Mouse (Mus musculus): ENCODE data around the gene Adamtsl1. TPM values are rescaled to one million over a fixed set of nuclear protein-coding genes. Genes with fewer than 3 reads are reported as not detected.
A peak's percentile ranks its signal among the peaks of the same experiment; 100 is the strongest.

Adamtsl1 gene
- polyA plus RNA-seq (2014; fragmentation: Nextera tagmentation; extraction: Ambion mirVana) = 8.1 and 11.3 TPM in 2 replicates

GRCm38 (mm10) chr4:85513792-85514191 is at the start of gene Adamtsl1:
Adamtsl1 (plus strand) TSS chr4:85514172.
- DNase-seq (ENCODE audit: low spot score) (no peak), ATAC-seq (replicated peaks; ENCODE audit: low FRiP score) (no peak; the same call in 1 of the 2 replicates)
- Histone ChIP-seq H3K4me3 (ENCODE audit: low read depth, low read length) (peak within 1 kb of the TSS; percentile 46), H3K4me2 (ENCODE audit: low read depth, low read length, severe bottlenecking) (peak within 1 kb of the TSS; percentile 87), H3K27me3 (ENCODE audit: control insufficient read depth, insufficient read depth, low read length) (peaks cover 8% of the 10 kb centered on the region), H3K36me3 (ENCODE audit: control insufficient read depth, insufficient read depth, low read length) (no peaks in the 10 kb centered on the region), H3K27ac (ENCODE audit: low read depth, low read length) (no peak within 1 kb of the TSS), H3K4me1 (replicated peaks; ENCODE audit: control insufficient read depth, insufficient read depth, low read length) (peaks cover 5% of the 10 kb centered on the region; the same call in 1 of the 2 replicates), H3K9me3 (ENCODE audit: control insufficient read depth, low read length) (no peaks in the 10 kb centered on the region), H3K9ac (ENCODE audit: low read length) (peak within 1 kb of the TSS; percentile 51)
- 2% methylated on average over 9 of the region's 9 CpGs for WGBS

GRCm38 (mm10) chr4:85483586-85483985 is 30.4 kb upstream of the Adamtsl1 start:
- H3K9me3 ChIP-seq (ENCODE audit: control insufficient read depth, low read length) = no peaks in the 10 kb centered on the region
- H3K36me3 ChIP-seq (ENCODE audit: control insufficient read depth, insufficient read depth, low read length) = no peaks in the 10 kb centered on the region
- no peaks in the 10 kb centered on the region for H3K27me3 ChIP-seq (ENCODE audit: control insufficient read depth, insufficient read depth, low read length)
- H3K4me3 ChIP-seq (ENCODE audit: low read depth, low read length) = no peak overlapping the region
- no peak overlapping the region for H3K4me2 ChIP-seq (ENCODE audit: low read depth, low read length, severe bottlenecking)
- 95% methylated on average over 6 of the region's 6 CpGs for WGBS
- ATAC-seq (replicated peaks; ENCODE audit: low FRiP score) (no peak), DNase-seq (ENCODE audit: low spot score) (no peak)
- no peak overlapping the region for H3K9ac ChIP-seq (ENCODE audit: low read length)
- no peak overlapping the region for H3K27ac ChIP-seq (ENCODE audit: low read depth, low read length)
- no peaks in the 10 kb centered on the region for H3K4me1 ChIP-seq (replicated peaks; ENCODE audit: control insufficient read depth, insufficient read depth, low read length)

GRCm38 (mm10) chr4:85486316-85486946 is 27.5 kb upstream of the Adamtsl1 start:
- Histone ChIP-seq H3K4me3 (ENCODE audit: low read depth, low read length) (no peak overlapping the region), H3K9me3 (ENCODE audit: control insufficient read depth, low read length) (no peaks in the 10 kb centered on the region), H3K27ac (ENCODE audit: low read depth, low read length) (no peak overlapping the region), H3K27me3 (ENCODE audit: control insufficient read depth, insufficient read depth, low read length) (no peaks in the 10 kb centered on the region), H3K4me2 (ENCODE audit: low read depth, low read length, severe bottlenecking) (no peak overlapping the region), H3K36me3 (ENCODE audit: control insufficient read depth, insufficient read depth, low read length) (no peaks in the 10 kb centered on the region), H3K9ac (ENCODE audit: low read length) (no peak overlapping the region), H3K4me1 (replicated peaks; ENCODE audit: control insufficient read depth, insufficient read depth, low read length) (no peaks in the 10 kb centered on the region)
- WGBS = 77% methylated on average over 10 of the region's 10 CpGs
- ATAC-seq (replicated peaks; ENCODE audit: low FRiP score) (no peak), DNase-seq (ENCODE audit: low spot score) (no peak)

- no peaks in the 10 kb centered on the region for H3K36me3 ChIP-seq (ENCODE audit: control insufficient read depth, insufficient read depth, low read length)
- no peak overlapping the region for H3K9ac ChIP-seq (ENCODE audit: low read length)
- H3K4me2 ChIP-seq (ENCODE audit: low read depth, low read length, severe bottlenecking) = no peak overlapping the region
- 81% methylated on average over 3 of the region's 3 CpGs for WGBS
- no peak overlapping the region for H3K27ac ChIP-seq (ENCODE audit: low read depth, low read length)
- ATAC-seq (replicated peaks; ENCODE audit: low FRiP score) = no peak
- H3K4me3 ChIP-seq (ENCODE audit: low read depth, low read length) = no peak overlapping the region
- no peaks in the 10 kb centered on the region for H3K4me1 ChIP-seq (replicated peaks; ENCODE audit: control insufficient read depth, insufficient read depth, low read length)
- no peak for DNase-seq (ENCODE audit: low spot score)
- H3K9me3 ChIP-seq (ENCODE audit: control insufficient read depth, low read length) = no peaks in the 10 kb centered on the region
- H3K27me3 ChIP-seq (ENCODE audit: control insufficient read depth, insufficient read depth, low read length) = no peaks in the 10 kb centered on the region
Measured at GRCm38 (mm10) chr4:85505718-85506117, 8.3 kb upstream of the Adamtsl1 start.

- Histone ChIP-seq H3K27me3 (ENCODE audit: control insufficient read depth, insufficient read depth, low read length) (no peaks in the 10 kb centered on the region), H3K4me1 (replicated peaks; ENCODE audit: control insufficient read depth, insufficient read depth, low read length) (no peaks in the 10 kb centered on the region), H3K9ac (ENCODE audit: low read length) (no peak overlapping the region), H3K4me3 (ENCODE audit: low read depth, low read length) (no peak overlapping the region), H3K27ac (ENCODE audit: low read depth, low read length) (no peak overlapping the region), H3K36me3 (ENCODE audit: control insufficient read depth, insufficient read depth, low read length) (no peaks in the 10 kb centered on the region), H3K9me3 (ENCODE audit: control insufficient read depth, low read length) (no peaks in the 10 kb centered on the region), H3K4me2 (ENCODE audit: low read depth, low read length, severe bottlenecking) (no peak overlapping the region)
- ATAC-seq (replicated peaks; ENCODE audit: low FRiP score) (no peak), DNase-seq (ENCODE audit: low spot score) (no peak)
- WGBS = 70% methylated on average over 2 of the region's 2 CpGs
Measured at GRCm38 (mm10) chr4:85506976-85507375, 7.0 kb upstream of the Adamtsl1 start.

- no peaks in the 10 kb centered on the region for H3K4me1 ChIP-seq (replicated peaks; ENCODE audit: control insufficient read depth, insufficient read depth, low read length)
- DNase-seq (ENCODE audit: low spot score) (no peak), ATAC-seq (replicated peaks; ENCODE audit: low FRiP score) (no peak)
- no peak overlapping the region for H3K4me3 ChIP-seq (ENCODE audit: low read depth, low read length)
- 83% methylated on average over 5 of the region's 5 CpGs for WGBS
- H3K36me3 ChIP-seq (ENCODE audit: control insufficient read depth, insufficient read depth, low read length) = no peaks in the 10 kb centered on the region
- no peak overlapping the region for H3K9ac ChIP-seq (ENCODE audit: low read length)
- H3K27me3 ChIP-seq (ENCODE audit: control insufficient read depth, insufficient read depth, low read length) = 0 out of 2 replicates have a peak, but pooled peaks cover 2% of the 10 kb centered on the region
- no peak overlapping the region for H3K27ac ChIP-seq (ENCODE audit: low read depth, low read length)
- H3K4me2 ChIP-seq (ENCODE audit: low read depth, low read length, severe bottlenecking) = no peak overlapping the region
- no peaks in the 10 kb centered on the region for H3K9me3 ChIP-seq (ENCODE audit: control insufficient read depth, low read length)
Measured at GRCm38 (mm10) chr4:85507491-85507890, 6.5 kb upstream of the Adamtsl1 start.

- Histone ChIP-seq H3K36me3 (ENCODE audit: control insufficient read depth, insufficient read depth, low read length) (no peaks in the 10 kb centered on the region), H3K27ac (ENCODE audit: low read depth, low read length) (no peak overlapping the region), H3K9ac (ENCODE audit: low read length) (no peak overlapping the region), H3K4me3 (ENCODE audit: low read depth, low read length) (no peak overlapping the region), H3K27me3 (ENCODE audit: control insufficient read depth, insufficient read depth, low read length) (peaks cover 8% of the 10 kb centered on the region), H3K4me1 (replicated peaks; ENCODE audit: control insufficient read depth, insufficient read depth, low read length) (peaks cover 5% of the 10 kb centered on the region; the same call in 1 of the 2 replicates), H3K9me3 (ENCODE audit: control insufficient read depth, low read length) (no peaks in the 10 kb centered on the region), H3K4me2 (ENCODE audit: low read depth, low read length, severe bottlenecking) (no peak overlapping the region)
- no peak for ATAC-seq (replicated peaks; ENCODE audit: low FRiP score)
- no peak for DNase-seq (ENCODE audit: low spot score)
- 49% methylated on average over 7 of the region's 7 CpGs for WGBS
Measured at GRCm38 (mm10) chr4:85513288-85513687, 684 bp upstream of the Adamtsl1 start.

GRCm38 (mm10) chr4:85514205-85514681 is 271 bp downstream of the Adamtsl1 start:
- no peaks in the 10 kb centered on the region for H3K36me3 ChIP-seq (ENCODE audit: control insufficient read depth, insufficient read depth, low read length)
- ATAC-seq (replicated peaks; ENCODE audit: low FRiP score) = peak; percentile 94
- peak; percentile 82 for DNase-seq (ENCODE audit: low spot score)
- H3K4me3 ChIP-seq (ENCODE audit: low read depth, low read length) = peak overlapping the region; percentile 46
- H3K9me3 ChIP-seq (ENCODE audit: control insufficient read depth, low read length) = no peaks in the 10 kb centered on the region
- H3K27me3 ChIP-seq (ENCODE audit: control insufficient read depth, insufficient read depth, low read length) = peaks cover 8% of the 10 kb centered on the region
- peak overlapping the region; percentile 87 for H3K4me2 ChIP-seq (ENCODE audit: low read depth, low read length, severe bottlenecking)
- no peak overlapping the region for H3K27ac ChIP-seq (ENCODE audit: low read depth, low read length)
- WGBS = 0% methylated on average over 29 of the region's 33 CpGs
- peaks cover 5% of the 10 kb centered on the region; the same call in 1 of the 2 replicates for H3K4me1 ChIP-seq (replicated peaks; ENCODE audit: control insufficient read depth, insufficient read depth, low read length)
- peak overlapping the region; percentile 51 for H3K9ac ChIP-seq (ENCODE audit: low read length)

Measured in forebrain, embryonic 11.5 days (tissue).